Mouse (Mus musculus): Measurements from ENCODE around the gene Btg2.

DNA sequence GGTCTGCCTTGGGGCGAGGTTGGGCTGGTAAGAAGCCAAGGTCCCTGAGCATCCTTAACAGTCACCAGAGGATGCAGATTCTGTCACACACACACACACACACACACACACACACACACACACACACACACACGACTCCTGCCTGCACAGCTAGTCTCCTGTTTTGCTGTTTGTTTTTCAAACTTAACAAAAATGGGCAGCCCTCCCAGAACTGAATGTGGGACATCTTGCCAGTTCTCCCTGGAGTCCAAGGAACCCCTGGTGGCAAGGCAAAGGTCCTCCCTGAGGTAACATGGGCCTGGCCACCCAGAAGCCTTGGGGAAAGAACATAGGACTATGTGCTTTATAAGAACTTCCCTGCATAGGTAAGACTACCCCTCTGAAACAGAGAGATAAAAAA, 37.0 kb downstream of the Btg2 start:
- TF ChIP-seq CTCF (IDR thresholded peaks at IDR 0.05; ENCODE audit: low read depth, low read length) (no peak), TAL1 (conservative IDR thresholded peaks at IDR 0.05; ENCODE audit: low read depth, low read length) (no peak)

Data from G1E (cell line).